Mouse (Mus musculus) adrenal gland, adult (tissue): ENCODE data around the gene Auts2.
A peak's percentile ranks its signal among the peaks of the same experiment; 100 is the strongest.

ENCODE experiments used
- DNase-seq, 2 experiments: peaks; one replicate each; pipeline ENCODE4 v3.0.0; 2022 to 2023; ENCODE audit warnings: low spot score in 1 of 2; ENCODE audit not compliant: inconsistent age in 2 of 2

Gene Auts2

DNA sequence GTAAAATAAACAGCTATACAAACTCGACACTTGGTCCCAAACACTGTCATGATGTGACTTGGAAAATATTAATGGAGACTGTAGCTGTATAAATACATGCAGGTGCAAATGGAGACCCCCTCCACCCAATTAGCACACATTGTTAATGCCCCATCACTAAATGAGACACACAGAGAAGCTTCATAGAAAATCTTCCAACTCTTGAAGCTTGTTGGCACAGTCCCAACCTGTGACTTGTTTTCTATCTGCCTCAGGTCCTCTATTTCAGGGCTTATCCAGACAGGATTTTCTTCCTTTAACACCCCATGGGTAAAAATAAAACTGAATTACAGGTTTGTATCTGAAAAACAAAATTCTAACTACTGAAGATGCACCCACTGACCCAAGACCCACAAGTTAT, 272.2 kb downstream of the Auts2 start:
- DNase-seq, result no peak

DNA sequence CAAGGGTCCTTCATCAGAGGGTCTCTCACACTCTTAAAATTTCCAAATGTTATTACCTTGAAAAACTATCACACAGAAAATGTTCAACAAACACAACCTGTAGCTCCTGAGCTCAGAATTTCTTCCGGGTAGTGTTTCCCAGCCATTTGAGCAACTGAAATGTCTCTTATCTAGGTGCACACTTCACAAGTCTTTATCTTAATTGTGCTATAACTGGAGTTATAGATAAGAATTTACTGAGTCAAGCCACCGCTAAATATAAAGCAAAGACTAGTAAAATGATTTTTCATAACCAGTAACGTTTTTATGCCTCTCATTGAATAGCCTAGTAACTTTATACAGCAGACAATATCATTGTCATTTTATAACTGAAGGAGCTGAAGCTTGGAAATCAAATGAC, 273.1 kb downstream of the Auts2 start:
- DNase-seq, result no peak

DNA sequence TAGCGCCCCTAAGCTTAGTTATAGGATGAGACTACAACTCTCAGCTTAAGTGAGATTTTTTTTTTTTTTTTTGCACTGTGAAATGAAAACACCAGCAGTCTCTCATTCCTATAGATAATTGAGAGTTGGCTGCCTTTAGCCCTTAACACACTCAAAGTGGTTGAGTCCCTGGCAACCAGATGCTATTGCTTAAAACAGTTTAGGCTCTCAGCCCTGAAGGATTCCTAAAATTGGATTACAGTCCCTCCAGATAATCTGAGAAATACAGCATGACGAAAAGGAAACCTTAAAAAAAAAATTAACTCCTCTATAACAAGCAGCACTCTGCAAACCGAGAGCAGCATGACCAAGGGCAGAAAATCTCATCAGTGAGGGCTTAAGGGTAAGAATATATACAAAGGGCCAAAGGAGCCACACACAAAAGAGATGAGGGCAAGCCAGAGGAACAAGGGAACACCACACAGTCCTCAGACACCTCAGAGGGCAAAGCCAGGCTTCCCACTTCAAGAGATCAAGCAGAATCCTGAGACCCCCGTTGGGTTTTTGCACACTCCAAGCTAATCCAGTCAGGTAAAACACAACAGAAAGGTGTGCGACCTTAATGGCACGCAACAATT, 274.7 kb downstream of the Auts2 start:
- no peak for DNase-seq

DNA sequence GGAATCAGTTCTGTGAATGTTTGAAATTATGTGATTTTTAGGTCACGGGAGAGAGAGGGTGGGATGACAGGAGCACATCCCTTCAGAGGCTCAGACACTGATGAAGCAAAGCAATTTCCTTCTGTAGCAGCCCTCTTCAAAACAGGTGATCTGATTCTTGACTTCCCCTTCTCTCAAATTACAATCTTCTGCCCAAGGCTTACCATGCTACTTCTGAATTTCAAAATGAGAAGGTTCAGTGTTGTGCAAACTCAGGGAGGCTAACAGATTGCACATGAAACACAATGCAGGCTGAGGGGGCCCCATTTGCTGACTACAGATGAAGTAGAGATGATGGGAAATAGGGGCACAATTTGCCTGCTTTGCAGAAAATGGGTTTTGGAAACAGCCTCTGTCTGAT, 278.1 kb downstream of the Auts2 start:
- no peak for DNase-seq

DNA sequence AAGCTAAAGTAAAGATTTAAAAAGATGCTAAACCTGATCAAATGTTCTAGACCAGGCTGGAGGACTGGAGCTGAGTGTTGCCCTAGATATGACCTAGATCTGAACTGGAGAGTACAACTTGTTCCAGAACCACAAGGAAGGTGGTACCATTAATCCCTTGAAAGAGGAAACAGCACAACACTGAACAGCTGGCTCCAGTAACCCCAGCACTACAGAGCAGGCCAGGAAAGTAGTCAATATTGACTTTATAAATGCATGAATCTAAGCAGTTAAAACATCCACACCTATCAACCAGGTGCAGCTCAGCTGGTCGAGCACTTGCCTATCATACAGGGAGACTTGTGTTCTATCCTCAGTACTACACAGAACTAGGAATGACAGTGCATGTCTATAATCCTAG, 281.4 kb downstream of the Auts2 start:
- no peak for DNase-seq

DNA sequence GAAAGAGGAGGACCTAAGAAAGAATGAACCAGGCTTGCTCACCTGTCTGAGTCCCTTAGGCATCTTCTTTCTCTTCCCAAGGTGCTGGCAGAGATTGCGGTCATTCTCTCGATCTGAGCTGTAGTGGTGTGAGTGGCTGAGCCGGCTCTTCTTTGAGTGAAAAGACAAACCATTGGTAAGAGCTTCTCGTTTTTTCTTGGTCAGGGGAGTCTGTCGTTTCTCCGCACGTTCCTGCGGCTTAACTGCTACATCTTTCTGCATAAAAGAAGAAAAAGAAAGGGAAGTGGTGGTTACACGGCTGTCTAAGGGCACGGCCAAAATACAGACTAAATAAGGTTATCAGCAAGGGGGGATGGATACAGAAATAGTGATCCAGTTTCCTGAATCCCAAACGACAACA, 284.3 kb downstream of the Auts2 start:
- no peak for DNase-seq

DNA sequence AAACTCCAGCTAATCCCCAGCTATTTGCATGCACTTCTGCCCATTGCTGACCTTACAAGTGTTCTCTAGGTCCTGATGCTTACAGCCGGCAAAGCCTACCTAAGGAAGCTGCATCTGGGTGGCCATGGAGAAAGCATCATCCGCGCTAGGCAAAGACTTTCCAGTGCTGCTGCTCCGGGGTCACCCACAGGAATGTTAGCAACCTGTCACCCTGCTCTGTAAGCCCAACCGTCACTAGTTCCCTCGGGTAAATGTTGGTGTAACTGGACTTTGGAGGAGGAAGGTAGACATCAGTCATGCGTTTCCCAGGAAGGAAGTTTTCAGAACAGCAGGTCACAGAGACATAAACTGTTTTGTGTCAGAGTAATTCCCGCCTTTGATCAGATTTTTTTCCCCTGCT, 287.6 kb downstream of the Auts2 start:
- no peak for DNase-seq

DNA sequence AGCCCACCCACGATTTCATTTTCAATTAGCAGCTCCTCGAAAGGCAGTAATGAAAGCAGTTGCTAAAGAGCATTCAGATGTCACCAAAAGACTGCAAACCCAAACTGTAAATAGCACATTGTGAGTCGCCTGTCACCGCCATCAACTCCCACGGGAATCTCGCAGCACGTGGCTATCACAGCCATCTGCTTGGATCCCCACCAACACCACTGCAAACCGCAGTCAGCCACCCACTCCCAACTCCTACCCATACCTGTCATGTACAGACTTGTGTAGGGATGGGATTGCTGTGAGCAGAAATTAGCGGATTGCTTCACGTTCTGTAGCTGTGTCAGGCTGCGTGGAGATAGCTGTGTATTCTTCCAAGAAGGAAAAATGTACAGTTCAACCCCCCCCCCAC, 293.6 kb downstream of the Auts2 start:
- no peak for DNase-seq

DNA sequence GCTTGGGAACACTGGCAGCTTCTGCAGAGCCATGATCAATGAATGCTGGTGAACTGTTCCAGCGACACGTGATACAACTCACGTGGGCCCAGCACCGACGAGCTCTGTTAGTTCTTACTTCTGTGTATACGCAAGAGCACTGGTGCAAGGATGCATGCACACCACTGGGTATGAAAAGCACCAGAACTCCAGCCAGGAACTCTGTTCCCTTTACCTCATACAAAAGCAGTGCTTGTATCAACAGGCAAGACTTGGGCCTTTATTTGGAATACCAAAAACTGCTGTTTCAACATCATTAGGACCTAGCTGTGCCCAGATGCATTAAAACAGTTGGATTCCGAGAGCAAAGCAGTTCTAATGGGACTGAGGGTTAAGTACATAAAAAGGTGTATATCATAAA, 295.1 kb downstream of the Auts2 start:
- no peak for DNase-seq

DNA sequence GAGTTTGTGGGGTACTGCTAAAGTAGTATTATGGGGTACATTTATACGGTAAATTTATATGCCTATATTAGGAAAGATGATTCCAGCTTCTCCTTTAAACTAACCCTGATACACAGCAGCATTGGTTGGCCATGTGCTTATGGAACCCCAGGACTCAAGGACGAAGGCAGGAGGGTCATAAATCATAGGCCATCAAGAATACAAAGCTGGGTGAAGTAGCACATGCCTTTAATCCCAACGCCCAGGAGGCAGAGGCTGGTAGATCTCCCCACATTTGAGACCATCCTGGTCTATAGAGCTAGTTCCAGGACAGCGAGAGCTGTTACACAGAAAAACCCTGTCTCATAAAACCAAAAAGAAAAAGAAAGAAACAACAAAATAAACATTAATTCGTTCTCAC, 307.7 kb downstream of the Auts2 start:
- DNase-seq, result peak in 1 of 2 experiments; percentile 60

DNA sequence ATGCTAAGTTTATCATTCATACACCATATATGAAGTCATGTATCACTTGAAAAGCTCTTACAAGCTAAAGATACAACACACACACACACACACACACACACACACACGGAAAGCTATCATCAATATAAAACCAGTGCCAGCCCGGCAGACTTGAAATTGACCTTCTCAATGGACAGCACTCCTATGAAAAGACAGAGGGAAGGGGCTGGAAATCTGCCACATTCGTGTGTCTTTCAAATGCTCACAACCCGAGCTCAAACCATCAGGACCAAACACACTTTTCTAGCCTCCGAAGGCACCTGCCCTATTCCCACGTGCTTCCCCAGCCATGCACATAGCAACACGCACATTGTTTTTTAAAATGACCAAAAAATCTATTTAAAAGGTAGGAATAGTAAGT, 308.7 kb downstream of the Auts2 start:
- DNase-seq, result no peak

DNA sequence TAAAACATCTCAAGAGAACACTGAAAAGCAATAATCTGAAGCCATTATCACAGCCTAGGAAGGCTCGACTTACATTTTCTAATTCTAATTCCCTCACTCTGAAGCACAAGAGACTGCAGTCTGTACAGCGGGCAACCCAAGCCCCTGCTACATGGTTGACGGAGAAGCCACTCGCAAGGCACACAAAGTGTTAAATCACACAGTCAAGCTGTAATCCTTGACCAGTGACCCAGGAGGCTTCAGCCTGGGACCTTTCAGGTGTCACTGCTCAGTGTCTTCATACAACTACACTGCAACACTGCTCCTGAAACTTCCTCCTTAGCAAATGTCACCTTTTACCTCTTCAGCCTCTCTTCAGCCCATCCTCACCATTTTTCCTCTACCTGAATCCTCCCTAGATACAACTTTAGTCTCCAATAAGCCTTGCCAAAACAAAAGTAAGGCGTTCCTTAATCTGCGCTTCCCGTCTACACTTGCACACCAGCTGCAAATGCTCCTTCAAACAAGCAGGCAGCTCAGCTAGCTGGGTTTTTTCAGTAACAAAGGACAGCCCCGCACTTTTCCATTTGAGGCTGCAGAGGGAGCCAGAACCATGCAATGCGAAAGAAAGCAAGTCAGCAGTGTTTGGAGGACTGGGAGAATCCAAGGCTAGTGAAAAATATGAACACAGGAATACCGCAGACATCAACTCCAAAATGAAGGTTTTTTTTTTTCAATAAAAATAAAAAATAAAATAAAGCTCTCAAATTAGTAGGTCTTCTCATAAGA, 311.7 kb downstream of the Auts2 start:
- DNase-seq, result peak; percentile 55 to 86

DNA sequence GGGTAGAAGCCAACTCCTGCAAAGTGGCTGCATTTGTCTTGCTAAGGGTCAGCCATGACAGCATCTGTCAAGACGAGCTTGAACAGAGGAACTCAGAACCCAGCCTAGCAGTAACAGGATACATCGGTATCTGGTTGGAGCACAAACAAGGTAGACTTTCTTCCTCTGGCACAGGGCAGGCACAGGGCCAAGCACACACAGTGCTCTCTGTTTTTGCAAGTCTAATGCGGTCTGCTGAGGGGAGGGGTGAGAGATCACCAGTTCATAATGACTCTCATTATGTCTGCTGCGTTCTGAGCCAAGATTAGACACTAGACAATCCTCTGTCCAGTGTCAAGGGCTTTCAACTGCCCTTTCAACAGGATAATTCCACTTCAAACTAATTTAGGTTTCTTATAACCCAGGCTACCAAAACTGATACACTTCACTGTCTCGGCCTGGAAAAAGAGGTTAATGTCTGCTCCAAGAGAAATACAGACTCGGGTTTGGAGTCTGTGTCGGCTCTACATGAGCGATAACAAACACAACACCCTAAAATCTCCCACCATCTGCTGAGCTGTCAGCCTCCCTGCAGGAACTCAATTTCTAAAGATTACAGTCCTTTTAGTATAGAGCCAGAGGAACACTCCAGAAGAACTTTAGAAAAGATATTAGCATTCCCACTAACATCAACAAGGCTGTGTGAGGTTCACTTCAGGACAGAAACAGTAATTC, 313.3 kb downstream of the Auts2 start:
- peak; percentile 57 to 73 for DNase-seq

DNA sequence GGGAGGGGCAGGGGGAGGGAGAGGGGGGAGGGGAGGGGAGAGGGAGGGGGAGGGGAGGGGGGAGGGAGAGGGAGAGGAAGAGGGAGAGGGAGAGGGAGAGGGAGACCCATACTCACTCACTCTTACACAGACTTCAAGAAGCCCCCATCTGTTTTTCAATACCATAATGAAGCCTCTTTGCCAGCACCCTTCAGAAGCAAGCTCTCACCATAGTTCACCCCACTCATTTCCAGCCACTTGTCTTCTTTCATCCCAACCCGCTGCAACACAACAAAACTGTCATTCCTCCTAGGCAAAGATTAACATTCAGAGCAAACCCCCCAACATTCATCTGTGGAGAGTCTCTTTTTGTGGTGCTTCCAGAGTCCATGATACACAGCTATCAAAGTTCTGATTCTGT, 314.1 kb downstream of the Auts2 start:
- no peak for DNase-seq

DNA sequence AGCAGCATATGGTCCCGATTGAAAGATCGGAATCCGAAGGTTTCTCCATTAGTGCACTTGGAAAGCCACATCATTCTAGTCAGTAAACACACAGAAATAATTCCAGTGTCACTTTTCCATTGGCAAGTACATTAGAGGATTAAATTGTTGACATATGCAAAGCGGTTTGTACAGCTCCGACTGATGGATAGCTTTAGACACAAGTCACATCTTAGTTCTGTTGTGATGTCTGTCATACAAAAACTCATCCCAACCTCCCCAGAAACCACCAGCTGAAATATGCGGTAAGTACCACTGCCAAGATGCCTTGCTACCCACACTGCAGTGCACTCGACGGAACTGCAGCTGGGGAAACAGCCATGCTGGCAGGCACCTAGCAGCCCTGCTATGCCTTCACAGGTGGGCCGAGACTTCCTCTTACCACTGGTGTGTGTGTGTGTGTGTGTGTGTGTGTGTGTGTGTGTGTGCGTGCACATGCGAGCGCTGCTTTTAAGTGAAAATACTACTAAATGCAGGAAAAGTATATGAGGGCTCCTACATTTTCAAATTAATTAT, 322.7 kb downstream of the Auts2 start:
- no peak for DNase-seq

DNA sequence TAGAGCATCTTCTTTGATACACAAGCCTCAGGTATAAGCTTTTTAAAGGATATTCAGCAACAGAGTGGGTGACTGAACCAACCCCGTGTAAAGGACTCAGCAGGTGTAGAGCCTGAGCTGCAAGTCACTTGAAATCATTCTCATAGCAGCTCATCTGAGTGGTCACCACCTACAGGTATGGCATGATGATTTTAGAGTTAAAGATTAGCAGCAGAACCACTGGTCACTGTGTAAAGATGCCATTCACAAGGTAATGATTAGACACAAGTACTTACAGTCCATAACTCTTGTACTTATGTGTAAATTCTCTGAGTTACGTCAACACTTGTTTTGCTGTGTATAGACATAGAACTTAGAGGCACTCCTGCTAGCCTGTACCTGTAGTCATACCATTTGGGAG, 327.0 kb downstream of the Auts2 start:
- DNase-seq, result no peak

DNA sequence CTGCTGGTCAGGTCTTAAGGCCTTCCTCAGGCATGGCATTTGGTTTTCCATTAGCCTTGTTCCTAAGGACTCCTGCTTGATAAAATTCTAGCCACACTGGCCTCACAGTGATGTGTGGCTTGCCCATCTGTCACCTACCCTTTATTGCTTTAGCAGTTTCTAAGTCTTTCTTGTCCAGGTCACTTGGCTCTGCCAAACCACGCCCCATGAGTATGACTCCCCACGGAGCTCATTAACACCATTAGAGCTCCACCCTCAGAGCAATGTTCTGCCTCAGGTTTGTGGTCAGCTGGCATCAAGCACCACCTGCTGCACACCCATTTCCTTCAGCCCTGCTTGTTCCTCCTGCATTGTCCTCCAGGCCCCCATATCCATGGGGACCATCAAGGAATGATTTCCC, 330.7 kb downstream of the Auts2 start:
- DNase-seq, result no peak

DNA sequence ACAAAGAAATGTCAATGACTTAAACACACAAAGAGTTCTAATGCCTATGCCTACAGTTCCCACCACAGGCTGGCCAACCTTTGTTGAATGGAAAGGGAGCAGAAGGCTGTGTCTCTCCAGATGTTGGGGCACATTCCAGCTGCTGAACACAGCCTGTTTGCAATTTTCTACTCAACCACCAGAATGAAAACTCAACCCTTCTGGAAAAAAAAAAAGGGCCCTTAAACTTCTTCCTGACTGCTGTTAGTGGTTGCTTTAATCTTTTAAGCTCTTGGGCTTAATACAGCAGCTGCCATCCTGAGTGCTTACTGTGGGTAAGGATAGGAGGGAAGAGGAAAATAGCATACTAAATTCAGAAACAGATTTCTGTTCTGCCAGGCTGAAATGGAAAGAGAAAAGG, 333.4 kb downstream of the Auts2 start:
- no peak for DNase-seq

DNA sequence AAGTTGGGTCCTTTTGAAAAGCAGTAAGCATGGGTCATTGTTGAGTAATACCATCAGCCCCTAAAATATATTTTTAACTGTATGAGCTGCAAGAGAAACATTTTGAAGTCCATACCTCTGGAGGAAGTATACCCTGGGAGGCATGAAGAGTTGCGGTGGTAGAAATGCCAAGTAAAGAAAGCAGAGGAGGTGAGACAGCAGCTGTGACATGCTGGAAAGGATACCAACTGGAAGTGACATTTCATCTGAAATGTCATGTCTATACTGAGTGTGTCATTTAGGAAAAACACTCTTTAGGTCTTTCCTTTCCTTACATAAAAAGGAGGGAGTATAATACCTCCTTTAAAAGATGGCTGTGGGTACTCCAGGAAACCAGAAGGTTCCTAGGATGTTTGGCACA, 336.9 kb downstream of the Auts2 start:
- DNase-seq, result no peak

DNA sequence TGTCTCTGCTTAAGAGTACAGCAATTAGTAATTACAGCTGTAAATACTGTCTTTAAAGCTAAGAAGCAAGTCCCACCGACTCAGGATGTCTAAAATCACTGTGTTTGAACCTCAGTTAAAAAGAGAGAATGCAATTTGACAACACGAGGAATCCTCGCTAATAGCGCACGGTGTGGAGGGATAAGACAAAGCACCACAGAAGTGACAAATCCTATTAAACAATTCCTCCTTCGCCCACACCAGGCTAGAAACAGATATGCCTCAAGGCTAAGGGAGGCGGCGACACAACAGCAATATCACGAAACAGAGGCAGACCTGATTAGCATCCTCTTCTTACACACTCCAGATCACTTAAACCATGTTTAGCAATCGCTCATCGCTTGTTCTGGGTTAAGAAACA, 339.3 kb downstream of the Auts2 start:
- peak in 1 of 2 experiments; percentile 15 for DNase-seq

DNA sequence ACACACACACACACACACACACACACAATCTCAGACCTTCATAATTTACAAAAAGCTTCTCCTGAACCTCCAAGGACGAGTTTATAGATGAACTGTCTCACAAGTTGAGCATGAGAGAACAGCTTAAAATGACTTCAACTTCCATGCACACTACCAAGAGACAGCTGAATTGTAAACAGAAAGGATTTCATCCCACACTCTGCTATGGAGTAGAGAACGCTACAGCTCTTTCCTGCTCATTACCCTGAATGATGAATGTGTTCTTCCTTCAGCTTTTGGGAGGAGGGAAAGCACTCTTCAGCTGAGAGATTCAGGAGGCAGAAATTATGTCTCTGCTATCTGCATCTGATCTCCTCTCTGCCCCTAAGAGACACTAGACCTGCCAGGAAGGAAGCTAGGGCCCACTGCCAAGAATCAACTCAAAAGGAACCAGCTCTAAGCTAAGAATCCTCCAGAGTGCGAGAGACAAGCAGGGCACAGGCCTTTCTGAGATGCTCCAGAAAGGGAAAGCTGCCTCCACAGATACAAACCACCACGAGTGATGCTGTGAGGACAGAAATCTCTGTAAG, 342.0 kb downstream of the Auts2 start:
- DNase-seq, result peak in 1 of 2 experiments; percentile 57

DNA sequence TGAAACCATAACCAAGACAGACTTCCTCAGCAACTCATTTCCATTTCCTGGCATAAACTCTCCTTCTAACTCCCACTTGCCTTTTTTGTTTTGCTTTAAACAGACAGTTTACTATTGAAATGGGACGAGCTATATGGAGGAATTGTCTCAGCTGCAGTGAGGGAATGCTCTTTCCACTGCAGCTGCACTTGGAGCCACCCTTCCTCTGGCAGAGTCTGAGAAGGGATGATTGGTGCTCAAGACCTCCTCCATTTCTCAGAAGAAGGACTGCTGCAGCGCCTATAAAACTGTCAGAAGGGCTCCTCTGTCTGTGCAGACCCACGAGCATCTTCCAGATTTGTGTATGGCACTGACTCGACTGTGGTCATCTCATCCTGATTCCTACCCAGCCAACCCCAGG, 342.5 kb downstream of the Auts2 start:
- DNase-seq, result no peak
